Mouse (Mus musculus) heart, embryonic 12.5 days (tissue): ENCODE results near the gene Lmbr1l. TPM values are rescaled to one million over a fixed set of nuclear protein-coding genes. Genes with fewer than 3 reads are reported as not detected.
"Not testable (repeated sequence)": the region's sequence is repeated elsewhere in the genome, so short reads cannot be mapped to it uniquely, and the experiment has no call there.

Experiments used
- ATAC-seq: fragments of 200-750 bp; cut with Nextera tagmentation; 2 replicates; pipeline ENCODE4 v1.8.0; 2017; ENCODE audit warnings: moderate TSS enrichment, moderate library complexity; ENCODE audit not compliant: insufficient number of reproducible peaks, low FRiP score
- H3K27ac ChIP-seq: fragments of 300-500 bp; sonication (generic); 2 replicates; pipeline ENCODE4 v1.5.1; 2016; ENCODE audit warnings: mild to moderate bottlenecking, moderate library complexity; ENCODE audit not compliant: poor library complexity, severe bottlenecking
- H3K27me3 ChIP-seq: fragments of 300-500 bp; sonication (generic); replicated peaks from 2 replicates; pipeline ENCODE4 v1.6.1; 2016; ENCODE audit warnings: mild to moderate bottlenecking, moderate library complexity
- H3K36me3 ChIP-seq: fragments of 300-500 bp; sonication (generic); 2 replicates; pipeline ENCODE4 v1.6.1; 2016; ENCODE audit warnings: mild to moderate bottlenecking, moderate library complexity
- H3K4me1 ChIP-seq: fragments of 300-500 bp; sonication (generic); replicated peaks from 2 replicates; pipeline ENCODE4 v1.6.1; 2016; ENCODE audit warnings: mild to moderate bottlenecking
- H3K4me2 ChIP-seq: fragments of 300-500 bp; sonication (generic); 2 replicates; pipeline ENCODE4 v1.6.1; 2016; ENCODE audit warnings: mild to moderate bottlenecking, moderate library complexity
- H3K4me3 ChIP-seq: fragments of 300-500 bp; sonication (generic); 2 replicates; pipeline ENCODE4 v1.5.1; 2016; ENCODE audit warnings: mild to moderate bottlenecking
- H3K9ac ChIP-seq: fragments of 300-500 bp; sonication (generic); 2 replicates; pipeline ENCODE4 v1.6.1; 2016; ENCODE audit warnings: mild to moderate bottlenecking, moderate library complexity
- H3K9me3 ChIP-seq: fragments of 300-500 bp; sonication (generic); replicated peaks from 2 replicates; pipeline ENCODE4 v1.6.1; 2016; ENCODE audit warnings: mild to moderate bottlenecking, moderate library complexity
- WGBS: fragments of 180-500 bp; shearing (Covaris S2); methylation state at CpG from one replicate; pipeline ENCODE4 v1.1.7; 2016; 5-methylcytosine and 5-hydroxymethylcytosine counted together
- polyA plus RNA-seq: library from polyadenylated mRNA; unstranded; fragments of >200 nt; fragmentation: Nextera tagmentation; extraction: Ambion mirVana; gene quantifications from 2 replicates; pipeline ENCODE4 v1.2.1, GENCODE M21; 2016

Gene Lmbr1l
- polyA plus RNA-seq, 1 experiment from 2014 or later = 16.9 TPM

DNA sequence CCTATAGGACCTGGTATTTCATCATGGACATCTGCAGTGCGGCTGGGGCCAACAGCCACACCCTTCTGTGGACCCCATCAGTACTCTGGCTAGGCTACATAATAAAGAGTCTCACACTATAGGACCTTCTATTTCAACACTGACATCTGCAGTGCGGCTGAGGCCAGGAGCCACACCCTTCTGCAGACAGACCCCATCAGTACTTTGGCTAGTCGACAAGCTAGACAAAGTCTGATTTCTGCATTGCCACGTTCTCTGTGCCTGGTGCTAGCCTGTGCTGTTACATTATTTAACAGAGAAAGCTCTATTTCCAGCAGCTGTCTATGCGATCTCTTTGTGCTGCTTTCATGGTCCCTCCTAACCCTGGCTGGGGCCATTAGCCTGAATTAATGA is 34.0 kb upstream of the Lmbr1l start:
- Histone ChIP-seq H3K9ac (peak overlapping the region; percentile 89), H3K4me3 (peak overlapping the region; percentile 99), H3K4me2 (peak overlapping the region; percentile 90), H3K36me3 (peaks cover 14% of the 10 kb centered on the region), H3K27ac (peak overlapping the region; percentile 71), H3K27me3 (no peaks in the 10 kb centered on the region), H3K4me1 (peaks cover 18% of the 10 kb centered on the region), H3K9me3 (no peaks in the 10 kb centered on the region)
- WGBS = 24% methylated on average over 5 of the region's 5 CpGs
- ATAC-seq = no peak

GRCm38 (mm10) chr15:98951122-98952062 is 33.4 kb upstream of the Lmbr1l start:
- WGBS = 86% methylated on average over 11 of the region's 15 CpGs
- Histone ChIP-seq H3K27ac (peak overlapping the region; percentile 71; the same call in 1 of the 2 replicates), H3K4me3 (peak overlapping the region; percentile 99), H3K4me1 (peaks cover 18% of the 10 kb centered on the region), H3K4me2 (peak overlapping the region; percentile 90), H3K9ac (peak overlapping the region; percentile 89), H3K36me3 (peaks cover 14% of the 10 kb centered on the region)
- not testable (repeated sequence) for ATAC-seq, H3K27me3 ChIP-seq, H3K9me3 ChIP-seq

GRCm38 (mm10) chr15:98949607-98949892 is 31.5 kb upstream of the Lmbr1l start:
- ATAC-seq = no peak
- H3K9me3 ChIP-seq = peaks cover 4% of the 10 kb centered on the region; the same call in 1 of the 2 replicates
- H3K9ac ChIP-seq = no peak overlapping the region
- no peak overlapping the region for H3K4me3 ChIP-seq
- peaks cover 17% of the 10 kb centered on the region for H3K36me3 ChIP-seq
- H3K4me1 ChIP-seq = peaks cover 12% of the 10 kb centered on the region
- H3K4me2 ChIP-seq = no peak overlapping the region
- 67% methylated on average over 3 of the region's 3 CpGs for WGBS
- no peak overlapping the region for H3K27ac ChIP-seq
- no peaks in the 10 kb centered on the region for H3K27me3 ChIP-seq

- H3K27ac ChIP-seq = no peak overlapping the region
- WGBS = 75% methylated on average over 6 of the region's 6 CpGs
- H3K36me3 ChIP-seq = peaks cover 18% of the 10 kb centered on the region
- no peak overlapping the region for H3K9ac ChIP-seq
- H3K4me2 ChIP-seq = no peak overlapping the region
- no peak overlapping the region for H3K4me3 ChIP-seq
- ATAC-seq = no peak
- H3K27me3 ChIP-seq = no peaks in the 10 kb centered on the region
- H3K9me3 ChIP-seq = peaks cover 7% of the 10 kb centered on the region; the same call in 1 of the 2 replicates
- peaks cover 8% of the 10 kb centered on the region for H3K4me1 ChIP-seq
Observed at GRCm38 (mm10) chr15:98948857-98949606, 31.0 kb upstream of the Lmbr1l start.

DNA sequence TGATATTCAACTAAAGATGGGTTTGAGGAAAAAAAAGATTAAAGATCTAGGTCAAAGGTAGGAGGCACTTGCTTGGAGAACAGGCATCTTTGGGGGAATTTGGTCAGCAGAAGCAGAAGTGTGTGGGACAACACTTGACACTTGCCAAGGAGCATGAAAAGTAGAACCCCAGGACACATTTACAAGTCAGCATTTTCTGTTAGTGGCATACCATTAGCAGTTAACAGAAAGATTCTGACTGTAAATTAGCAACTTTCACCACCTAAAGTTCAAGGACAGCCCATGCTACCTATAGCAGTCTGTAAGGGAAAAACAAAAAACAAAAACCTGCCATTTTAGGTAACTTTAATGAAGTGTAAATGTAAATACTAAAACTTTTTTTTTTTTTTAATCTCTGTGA is 30.4 kb upstream of the Lmbr1l start:
- Histone ChIP-seq H3K9ac (no peak overlapping the region), H3K27me3 (no peaks in the 10 kb centered on the region), H3K4me2 (no peak overlapping the region), H3K9me3 (peaks cover 7% of the 10 kb centered on the region; the same call in 1 of the 2 replicates), H3K4me1 (peaks cover 7% of the 10 kb centered on the region), H3K27ac (no peak overlapping the region), H3K36me3 (peaks cover 18% of the 10 kb centered on the region), H3K4me3 (no peak overlapping the region)
- ATAC-seq = no peak

DNA sequence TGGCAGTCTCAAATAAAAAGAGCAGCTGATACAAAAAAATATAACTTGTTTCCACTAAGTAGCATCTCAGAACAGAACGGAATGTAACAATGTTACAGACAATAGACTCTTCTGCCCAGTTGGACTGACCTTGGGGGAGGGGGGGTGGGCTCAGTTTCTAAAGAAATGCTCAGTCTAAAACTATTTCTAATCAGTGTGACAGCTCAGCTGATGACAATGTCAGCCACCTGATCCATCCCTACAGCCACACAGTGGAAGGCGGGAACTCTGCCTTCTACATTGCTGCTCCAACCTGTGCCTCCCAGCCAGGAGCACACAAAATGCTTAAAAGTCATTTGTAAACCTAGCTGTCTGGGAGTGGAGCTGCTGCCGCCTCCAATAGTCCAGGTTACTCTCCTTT is 29.9 kb upstream of the Lmbr1l start:
- peaks cover 7% of the 10 kb centered on the region for H3K4me1 ChIP-seq
- ATAC-seq = no peak
- H3K36me3 ChIP-seq = peaks cover 18% of the 10 kb centered on the region
- H3K4me3 ChIP-seq = no peak overlapping the region
- H3K27ac ChIP-seq = no peak overlapping the region
- 57% methylated on average over 3 of the region's 3 CpGs for WGBS
- no peak overlapping the region; the same call in 1 of the 2 replicates for H3K9ac ChIP-seq
- no peak overlapping the region for H3K4me2 ChIP-seq
- H3K9me3 ChIP-seq = peaks cover 7% of the 10 kb centered on the region; the same call in 1 of the 2 replicates
- H3K27me3 ChIP-seq = no peaks in the 10 kb centered on the region

DNA sequence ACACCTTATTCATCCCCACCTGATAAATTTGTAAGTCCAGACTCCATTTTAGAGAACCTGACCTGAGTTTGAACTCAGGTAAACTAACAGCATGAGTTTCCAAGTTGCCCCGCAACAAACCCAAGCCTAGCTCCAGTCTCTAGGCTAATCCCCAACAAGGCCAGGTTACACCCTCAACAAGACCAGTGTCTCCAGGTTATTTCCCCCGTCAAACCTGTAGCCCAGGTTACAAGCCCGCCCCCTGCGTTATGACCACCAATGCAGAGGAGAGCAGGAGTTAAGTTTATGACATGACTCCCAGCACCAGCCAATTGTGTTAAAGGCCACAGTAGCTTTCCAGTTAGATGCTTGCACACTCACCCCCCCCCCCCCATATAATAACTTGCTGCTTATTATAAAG is 25.1 kb upstream of the Lmbr1l start:
- 65% methylated on average over 4 of the region's 4 CpGs for WGBS
- 0 out of 2 replicates have a peak, but pooled peaks cover 3% of the 10 kb centered on the region for H3K36me3 ChIP-seq
- H3K27me3 ChIP-seq = no peaks in the 10 kb centered on the region
- no peak overlapping the region for H3K4me2 ChIP-seq
- no peak for ATAC-seq
- no peak overlapping the region for H3K27ac ChIP-seq
- H3K4me3 ChIP-seq = no peak overlapping the region
- H3K9me3 ChIP-seq = peaks cover 7% of the 10 kb centered on the region; the same call in 1 of the 2 replicates
- no peak overlapping the region for H3K9ac ChIP-seq
- H3K4me1 ChIP-seq = no peaks in the 10 kb centered on the region

DNA sequence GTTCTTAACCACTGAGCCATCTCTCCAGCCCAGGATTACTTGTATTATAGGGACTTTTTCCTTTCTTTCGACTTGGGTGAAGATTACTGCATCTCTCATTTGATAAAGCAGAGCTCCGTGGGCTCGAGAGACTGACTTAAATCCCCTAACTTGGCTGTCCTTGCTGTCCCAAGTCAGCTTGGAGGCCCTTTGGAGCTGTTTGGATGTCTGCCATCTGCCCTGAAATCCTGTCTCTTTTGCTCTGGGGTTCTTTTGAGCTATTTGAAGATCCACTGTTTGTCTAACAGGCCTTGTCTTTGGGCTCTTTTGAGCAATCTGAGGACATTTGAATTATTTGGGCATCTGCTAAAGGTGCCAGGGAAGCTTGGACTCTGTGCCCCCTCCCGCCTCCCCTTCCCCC is 24.1 kb upstream of the Lmbr1l start:
- Histone ChIP-seq H3K27me3 (no peaks in the 10 kb centered on the region), H3K9ac (no peak overlapping the region), H3K36me3 (0 out of 2 replicates have a peak, but pooled peaks cover 3% of the 10 kb centered on the region), H3K9me3 (peaks cover 7% of the 10 kb centered on the region; the same call in 1 of the 2 replicates), H3K27ac (no peak overlapping the region), H3K4me1 (no peaks in the 10 kb centered on the region), H3K4me3 (no peak overlapping the region), H3K4me2 (no peak overlapping the region)
- WGBS = 77% methylated on average over 4 of the region's 4 CpGs
- ATAC-seq = no peak

DNA sequence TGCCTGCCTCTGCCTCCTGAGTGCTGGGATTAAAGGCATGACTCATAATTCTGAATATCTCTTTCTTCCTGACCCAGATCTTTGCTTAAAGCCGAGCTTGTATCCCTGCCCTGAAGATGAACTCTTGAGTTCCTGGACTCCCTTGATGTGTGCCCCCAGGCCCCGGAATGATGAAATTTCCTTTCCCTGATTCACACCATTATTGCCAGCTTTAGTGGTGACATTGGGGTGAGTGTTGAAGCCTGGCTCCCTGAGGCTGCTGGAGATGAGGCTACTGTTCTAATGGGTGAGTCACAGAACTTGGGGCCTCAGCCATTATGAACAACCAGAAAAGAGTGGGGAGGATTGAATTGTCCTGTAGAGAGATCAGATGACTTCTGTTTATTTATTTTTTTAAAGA is 23.5 kb upstream of the Lmbr1l start:
- H3K4me2 ChIP-seq = no peak overlapping the region
- ATAC-seq = no peak
- peaks cover 7% of the 10 kb centered on the region; the same call in 1 of the 2 replicates for H3K9me3 ChIP-seq
- no peak overlapping the region for H3K9ac ChIP-seq
- 0 out of 2 replicates have a peak, but pooled peaks cover 3% of the 10 kb centered on the region for H3K36me3 ChIP-seq
- no peak overlapping the region for H3K4me3 ChIP-seq
- 69% methylated on average over 2 of the region's 2 CpGs for WGBS
- no peaks in the 10 kb centered on the region for H3K27me3 ChIP-seq
- H3K4me1 ChIP-seq = no peaks in the 10 kb centered on the region
- no peak overlapping the region for H3K27ac ChIP-seq

DNA sequence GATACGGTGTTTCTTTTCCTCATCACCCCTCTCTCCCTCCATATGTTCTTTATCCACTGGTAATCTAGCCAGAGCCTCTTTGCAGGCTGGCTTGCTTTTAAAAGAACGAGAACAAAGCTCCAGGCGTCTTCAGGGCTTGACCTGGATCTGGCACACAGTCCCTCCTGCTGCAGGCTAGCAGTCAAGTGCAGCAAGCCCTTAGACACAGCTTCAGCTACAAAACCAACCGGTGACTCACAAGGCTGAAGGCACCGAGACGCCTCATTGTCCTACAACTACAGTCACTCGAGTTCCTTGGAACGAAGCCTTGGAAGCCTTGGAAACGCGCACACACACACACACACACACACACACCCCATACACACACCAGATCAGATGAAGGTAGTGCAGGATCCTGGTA is 22.8 kb upstream of the Lmbr1l start:
- Histone ChIP-seq H3K4me3 (no peak overlapping the region), H3K27me3 (no peaks in the 10 kb centered on the region), H3K4me2 (no peak overlapping the region), H3K4me1 (peaks cover 2% of the 10 kb centered on the region; the same call in 1 of the 2 replicates), H3K9ac (no peak overlapping the region), H3K36me3 (0 out of 2 replicates have a peak, but pooled peaks cover 3% of the 10 kb centered on the region), H3K27ac (no peak overlapping the region), H3K9me3 (peaks cover 7% of the 10 kb centered on the region; the same call in 1 of the 2 replicates)
- ATAC-seq = no peak
- WGBS = 71% methylated on average over 10 of the region's 10 CpGs

DNA sequence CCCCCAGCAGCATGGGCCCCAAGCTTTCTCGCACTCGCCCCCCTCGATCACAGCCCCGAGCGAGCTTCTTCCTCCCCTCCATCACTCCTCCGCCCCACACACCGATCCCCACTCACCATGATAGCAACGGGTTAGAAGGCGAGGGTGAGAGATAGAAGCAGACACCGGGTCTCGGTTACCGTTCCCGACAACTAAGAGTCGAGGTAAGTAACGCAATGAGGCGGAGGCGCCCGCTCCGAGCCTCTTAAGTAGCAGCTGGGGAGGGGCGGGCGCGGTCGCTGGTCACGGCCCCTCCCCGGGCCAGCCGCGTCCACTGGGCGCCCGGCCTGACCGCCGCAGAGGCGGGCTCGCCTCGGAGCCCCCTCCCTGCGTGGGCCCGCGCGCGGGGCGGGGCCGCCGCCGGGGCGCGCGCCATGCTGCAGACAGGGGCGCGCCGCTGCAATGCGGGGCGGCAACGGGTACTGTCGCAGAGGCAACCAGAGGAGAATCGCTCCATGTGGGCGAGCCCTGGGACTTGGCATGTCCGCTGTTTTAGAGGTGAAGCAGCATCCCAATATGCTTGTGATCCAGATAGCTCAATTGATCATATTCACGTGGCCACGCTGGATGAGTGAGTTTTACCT is 16.3 kb upstream of the Lmbr1l start, which contains the start of gene Tuba1b:
Gene Tuba1b, minus strand, starts transcription at position 349 of the 623 bp plus-strand sequence.
- H3K9me3 ChIP-seq = no peaks in the 10 kb centered on the region
- peak; percentile 98 for ATAC-seq
- WGBS = under 1% methylated on average over 57 of the region's 58 CpGs
- peak within 1 kb of the TSS; percentile 84 for H3K4me2 ChIP-seq
- H3K4me1 ChIP-seq = peaks cover 13% of the 10 kb centered on the region; the same call in 1 of the 2 replicates
- peaks cover 15% of the 10 kb centered on the region for H3K36me3 ChIP-seq
- H3K27ac ChIP-seq = peak within 1 kb of the TSS; percentile 99
- peak within 1 kb of the TSS; percentile 97 for H3K9ac ChIP-seq
- peak within 1 kb of the TSS; percentile 84 for H3K4me3 ChIP-seq
- H3K27me3 ChIP-seq = no peaks in the 10 kb centered on the region
